Mouse (Mus musculus) E14TG2a.4 (cell line): ENCODE measurements around the gene Rbpj.

Source experiments
- CTCF ChIP-seq: conservative IDR thresholded peaks from 2 replicates; pipeline ENCODE4 v1.5.1; 2014; ENCODE audit warnings: low read length
- NANOG ChIP-seq: IDR thresholded peaks from 2 replicates; pipeline ENCODE4 v1.6.1; 2014; ENCODE audit warnings: borderline replicate concordance, low read length, mixed read lengths
- POU5F1 ChIP-seq: IDR thresholded peaks from 2 replicates; pipeline ENCODE4 v1.6.1; 2014; ENCODE audit warnings: low read length, borderline replicate concordance

DNA sequence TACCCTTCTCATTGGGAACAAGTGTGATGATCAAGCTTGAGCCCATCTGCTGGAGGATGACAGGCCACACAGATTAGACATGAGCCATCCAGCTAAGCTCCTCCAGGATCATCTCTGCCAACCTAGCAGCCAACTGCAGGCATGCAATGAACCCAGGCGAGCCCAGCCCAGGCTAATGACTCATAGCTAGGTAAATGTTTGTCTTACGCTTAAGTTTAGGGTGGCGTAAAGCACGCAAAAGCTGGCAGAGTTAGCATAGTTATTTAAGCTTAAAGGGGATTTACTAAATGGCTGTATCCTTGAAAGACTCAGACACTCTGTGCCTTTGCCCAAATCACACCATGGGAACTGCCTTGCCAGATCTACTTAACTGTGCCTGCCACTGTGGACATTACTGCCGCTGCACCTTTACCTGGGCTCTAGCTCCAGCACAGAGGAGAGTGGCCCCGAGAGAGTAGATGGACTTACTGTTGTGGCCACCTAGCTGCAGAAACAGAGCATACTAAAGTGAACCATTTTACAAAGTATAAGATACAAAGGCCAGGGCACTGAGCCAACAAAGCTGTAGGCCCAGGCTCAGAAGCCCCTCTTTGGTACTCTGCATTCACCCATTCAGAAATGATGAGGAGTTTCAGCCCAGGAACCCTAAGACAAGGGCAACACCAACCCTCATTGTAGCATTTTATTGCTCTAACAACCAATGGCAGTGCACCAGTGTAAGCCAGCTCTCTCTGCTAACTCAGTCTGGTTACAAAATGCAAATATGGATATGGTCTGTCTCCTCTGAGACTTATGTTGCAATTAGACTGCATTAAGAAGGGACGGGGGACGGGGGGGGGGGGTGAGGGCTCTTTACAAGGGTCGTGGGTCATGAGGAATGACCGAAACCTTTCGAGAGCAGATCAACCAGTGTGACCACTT is 2.6 kb upstream of the Rbpj start:
- TF ChIP-seq CTCF (no peak), NANOG (no peak), POU5F1 (no peak)
